Mouse (Mus musculus) heart, embryonic 15.5 days (tissue): ENCODE results near the gene Eps15. TPM values are rescaled to one million over a fixed set of nuclear protein-coding genes. Genes with fewer than 3 reads are reported as not detected.

ENCODE experiments used
- polyA plus RNA-seq: library from polyadenylated mRNA; unstranded; fragments of >200 nt; fragmentation: Nextera tagmentation; extraction: Ambion mirVana; gene quantifications from 2 replicates; pipeline ENCODE4 v1.2.1, GENCODE M21; 2015

Eps15 gene
- polyA plus RNA-seq, 1 experiment from 2014 or later, result 28.3 TPM

Other genes starting within 250 kb of the Eps15 start
- gene Osbpl9, start 78.0 kb upstream of the Eps15 start, polyA plus RNA-seq, result 48.6 and 50.7 TPM in 2 replicates
- 0.11 and 0.19 TPM in 2 replicates for gene Calr4, start 45.8 kb upstream of the Eps15 start, polyA plus RNA-seq
- gene Ttc39a, start 126.4 kb downstream of the Eps15 start, polyA plus RNA-seq, result 5.9 and 7.0 TPM in 2 replicates
- 45.8 and 48.0 TPM in 2 replicates for gene Rnf11, start 204.5 kb downstream of the Eps15 start, polyA plus RNA-seq